Mouse (Mus musculus) thymus, postnatal 14 days (tissue): ENCODE data around the gene Lasp1.
"Not testable (repeated sequence)": the region's sequence is repeated elsewhere in the genome, so short reads cannot be mapped to it uniquely, and the experiment has no call there.

ENCODE experiments used
- DNase-seq: peaks from one replicate; pipeline ENCODE4 v3.0.0; 2021

Lasp1 gene

GRCm38 (mm10) chr11:97798782-97799145 is at the start of gene Lasp1:
Gene Lasp1, plus strand, starts transcription at chr11:97799000.
- DNase-seq, result peak; percentile 93

GRCm38 (mm10) chr11:97753277-97753676 is 45.5 kb upstream of the Lasp1 start:
- DNase-seq, result no peak

GRCm38 (mm10) chr11:97758125-97758524 is 40.7 kb upstream of the Lasp1 start:
- DNase-seq, result no peak

- DNase-seq, result no peak
Observed at GRCm38 (mm10) chr11:97758942-97759341, 39.9 kb upstream of the Lasp1 start.

- no peak for DNase-seq
Observed at GRCm38 (mm10) chr11:97761638-97762037, 37.2 kb upstream of the Lasp1 start.

GRCm38 (mm10) chr11:97766154-97766881 is 32.5 kb upstream of the Lasp1 start, which contains the start of gene Cwc25:
Gene Cwc25, minus strand, starts transcription at chr11:97766556.
- peak; percentile 95 for DNase-seq

- DNase-seq, result no peak
Observed at GRCm38 (mm10) chr11:97769704-97770103, 29.1 kb upstream of the Lasp1 start.

GRCm38 (mm10) chr11:97771410-97771809 is 27.4 kb upstream of the Lasp1 start:
- DNase-seq, result no peak

GRCm38 (mm10) chr11:97775186-97775585 is 23.6 kb upstream of the Lasp1 start:
- no peak for DNase-seq

- no peak for DNase-seq
Observed at GRCm38 (mm10) chr11:97775808-97776496, 22.8 kb upstream of the Lasp1 start, which contains the start of gene 1700001P01Rik. Gene 1700001P01Rik, minus strand, starts transcription at chr11:97775918.

GRCm38 (mm10) chr11:97776497-97777128 is 22.2 kb upstream of the Lasp1 start:
- no peak for DNase-seq

- DNase-seq, result peak; percentile 34
Observed at GRCm38 (mm10) chr11:97777129-97777529, 21.7 kb upstream of the Lasp1 start.

- DNase-seq, result no peak
Observed at GRCm38 (mm10) chr11:97778918-97779317, 19.9 kb upstream of the Lasp1 start.

- no peak for DNase-seq
Observed at GRCm38 (mm10) chr11:97779968-97780701, 18.7 kb upstream of the Lasp1 start.

GRCm38 (mm10) chr11:97781478-97781831 is 17.3 kb upstream of the Lasp1 start:
- DNase-seq, result no peak

GRCm38 (mm10) chr11:97781832-97782563 is 16.8 kb upstream of the Lasp1 start, which contains the start of gene Rpl23:
Gene Rpl23, minus strand, starts transcription at chr11:97782437.
- peak; percentile 99 for DNase-seq

- DNase-seq, result no peak
Observed at GRCm38 (mm10) chr11:97782564-97782895, 16.3 kb upstream of the Lasp1 start.

GRCm38 (mm10) chr11:97787961-97788360 is 10.8 kb upstream of the Lasp1 start:
- no peak for DNase-seq

GRCm38 (mm10) chr11:97789727-97790126 is 9.1 kb upstream of the Lasp1 start:
- no peak for DNase-seq

GRCm38 (mm10) chr11:97790778-97791438 is 7.9 kb upstream of the Lasp1 start:
- not testable (repeated sequence) for DNase-seq

- peak; percentile 74 for DNase-seq
Observed at GRCm38 (mm10) chr11:97793165-97793564, 5.6 kb upstream of the Lasp1 start.

- peak; percentile 83 for DNase-seq
Observed at GRCm38 (mm10) chr11:97796910-97797309, 1.9 kb upstream of the Lasp1 start.
